Mouse (Mus musculus): Measurements from ENCODE around the gene Micall2.
"Not testable (repeated sequence)": the region's sequence is repeated elsewhere in the genome, so short reads cannot be mapped to it uniquely, and the experiment has no call there.

The Micall2 gene

GRCm38 (mm10) chr5:139727261-139727660 lies 8.9 kb downstream of the Micall2 start:
- no peak for DNase-seq

GRCm38 (mm10) chr5:139726186-139726585 lies 9.9 kb downstream of the Micall2 start:
- DNase-seq: no peak

GRCm38 (mm10) chr5:139724336-139725116 lies 11.6 kb downstream of the Micall2 start:
- DNase-seq: no peak

GRCm38 (mm10) chr5:139723113-139723512 lies 13.0 kb downstream of the Micall2 start:
- DNase-seq: no peak

- DNase-seq: no peak
Observed at GRCm38 (mm10) chr5:139722709-139723108, 13.4 kb downstream of the Micall2 start.

GRCm38 (mm10) chr5:139718949-139719348 lies 17.2 kb downstream of the Micall2 start:
- no peak for DNase-seq

GRCm38 (mm10) chr5:139718540-139718939 lies 17.6 kb downstream of the Micall2 start:
- DNase-seq: no peak

- peak; percentile 31 for DNase-seq
Observed at GRCm38 (mm10) chr5:139717723-139718122, 18.4 kb downstream of the Micall2 start.

GRCm38 (mm10) chr5:139706496-139706895 lies 29.6 kb downstream of the Micall2 start:
- no peak for DNase-seq

GRCm38 (mm10) chr5:139702905-139703304 lies 33.2 kb downstream of the Micall2 start:
- peak; percentile 70 for DNase-seq

- peak; percentile 10 for DNase-seq
Observed at GRCm38 (mm10) chr5:139702236-139702635, 33.9 kb downstream of the Micall2 start.

- DNase-seq: no peak
Observed at GRCm38 (mm10) chr5:139696954-139697353, 39.2 kb downstream of the Micall2 start.

- not testable (repeated sequence) for DNase-seq
Observed at GRCm38 (mm10) chr5:139695876-139696275, 40.3 kb downstream of the Micall2 start.

- no peak for DNase-seq
Observed at GRCm38 (mm10) chr5:139694989-139695571, 41.1 kb downstream of the Micall2 start.

GRCm38 (mm10) chr5:139694292-139694988 lies 41.7 kb downstream of the Micall2 start:
- DNase-seq: no peak

- no peak for DNase-seq
Observed at GRCm38 (mm10) chr5:139690791-139691190, 45.3 kb downstream of the Micall2 start.

- no peak for DNase-seq
Observed at GRCm38 (mm10) chr5:139688356-139688755, 47.8 kb downstream of the Micall2 start.

GRCm38 (mm10) chr5:139687646-139688045 lies 48.5 kb downstream of the Micall2 start:
- DNase-seq: peak; percentile 54

GRCm38 (mm10) chr5:139686530-139687249 lies 49.4 kb downstream of the Micall2 start:
- DNase-seq: peak; percentile 15

- DNase-seq: no peak
Observed at GRCm38 (mm10) chr5:139683228-139683627, 52.9 kb downstream of the Micall2 start.

GRCm38 (mm10) chr5:139682631-139682977 lies 53.5 kb downstream of the Micall2 start:
- no peak for DNase-seq

GRCm38 (mm10) chr5:139681832-139682630 lies 54.1 kb downstream of the Micall2 start:
- DNase-seq: no peak

GRCm38 (mm10) chr5:139675707-139675967 lies 60.5 kb downstream of the Micall2 start:
- no peak for DNase-seq
